Mouse (Mus musculus) small intestine, adult 10 weeks (tissue): Measurements from ENCODE around the gene Vmn2r112. TPM values are rescaled to one million over a fixed set of nuclear protein-coding genes. Genes with fewer than 3 reads are reported as not detected.

Experiments
- polyA plus RNA-seq: library from polyadenylated mRNA; stranded (reverse); fragments of 350-450 nt; fragmentation: Illumina TruSeq; extraction: RNeasy Lipid Tissue Mini Kit (QIAGEN cat#74804); gene quantifications from one replicate; pipeline ENCODE4 v1.2.3, GENCODE M21; 2014; ENCODE audit warnings: low replicate concordance

Vmn2r112 gene
- polyA plus RNA-seq = not detected

GRCm38 (mm10) chr17:22600651-22601050 lies at the start of gene Vmn2r112:
Vmn2r112 (plus strand) TSS chr17:22600951.

GRCm38 (mm10) chr17:22573382-22573781 lies 27.4 kb upstream of the Vmn2r112 start, which contains the start of gene Vmn2r111:
Vmn2r111 (minus strand) TSS chr17:22573482.

Other genes with a start within 250 kb of the Vmn2r112 start
- 86.1 TPM for gene Zfp944, start 239.6 kb upstream of the Vmn2r112 start, polyA plus RNA-seq
- 87.2 TPM for gene Zfp758, start 239.5 kb upstream of the Vmn2r112 start, polyA plus RNA-seq
- 205 TPM for gene Zfp946, start 176.7 kb upstream of the Vmn2r112 start, polyA plus RNA-seq
- not detected for gene Vmn2r111, start 27.5 kb upstream of the Vmn2r112 start, polyA plus RNA-seq